Mouse (Mus musculus) kidney, postnatal 0 days (tissue): ENCODE measurements around the gene Rp2. TPM values are rescaled to one million over a fixed set of nuclear protein-coding genes. Genes with fewer than 3 reads are reported as not detected.

ENCODE experiments used
- ATAC-seq: fragments of 200-750 bp; cut with Nextera tagmentation; replicated peaks from 2 replicates; pipeline ENCODE4 v1.8.0; 2017; ENCODE audit warnings: low read depth, moderate number of reproducible peaks, moderate TSS enrichment, moderate library complexity; ENCODE audit not compliant: low FRiP score
- DNase-seq: peaks from one replicate; pipeline ENCODE4 v3.0.0-alpha.2; 2016; ENCODE audit warnings: low spot score
- H3K27ac ChIP-seq: fragments of 300-500 bp; sonication (generic); 2 replicates; pipeline ENCODE4 v1.5.1; 2014; ENCODE audit warnings: mild to moderate bottlenecking
- H3K27me3 ChIP-seq: fragments of 300-500 bp; sonication (generic); 2 replicates; pipeline ENCODE4 v1.6.1; 2014; ENCODE audit warnings: low read length, mixed read lengths; ENCODE audit not compliant: insufficient read depth
- H3K36me3 ChIP-seq: fragments of 300-500 bp; sonication (generic); 2 replicates; pipeline ENCODE4 v1.6.1; 2014; ENCODE audit warnings: low read length, mixed read lengths; ENCODE audit not compliant: insufficient read depth
- H3K4me1 ChIP-seq: fragments of 300-500 bp; sonication (generic); replicated peaks from 2 replicates; pipeline ENCODE4 v1.6.1; 2014; ENCODE audit warnings: antibody characterized with exemption, low read length, mixed read lengths; ENCODE audit not compliant: insufficient read depth
- H3K4me2 ChIP-seq: fragments of 300-500 bp; sonication (generic); 2 replicates; pipeline ENCODE4 v1.6.1; 2014; ENCODE audit warnings: mild to moderate bottlenecking, low read length, moderate library complexity, mixed read lengths
- H3K4me3 ChIP-seq: fragments of 300-500 bp; sonication (generic); replicated peaks from 2 replicates; pipeline ENCODE4 v1.5.1; 2014; ENCODE audit warnings: low read depth, low read length
- H3K9ac ChIP-seq: fragments of 300-500 bp; sonication (generic); 2 replicates; pipeline ENCODE4 v1.6.1; 2014; ENCODE audit warnings: low read depth, low read length
- H3K9me3 ChIP-seq: fragments of 300-500 bp; sonication (generic); replicated peaks from 2 replicates; pipeline ENCODE4 v1.6.1; 2016; ENCODE audit warnings: low read length, inconsistent platforms, mixed read lengths
- CTCF ChIP-seq: IDR thresholded peaks from 2 replicates; pipeline ENCODE4 v1.5.1; 2016; ENCODE audit warnings: antibody characterized with exemption, low read depth, mild to moderate bottlenecking, moderate library complexity
- WGBS: fragments of 180-500 bp; shearing (Covaris S2); extraction: QIAGEN DNeasy Blood & Tissue Kit; methylation state at CpG from one replicate; pipeline ENCODE4 v1.1.7; 2014; 5-methylcytosine and 5-hydroxymethylcytosine counted together
- polyA plus RNA-seq: library from polyadenylated mRNA; unstranded; fragments of >200 nt; fragmentation: Nextera tagmentation; extraction: Ambion mirVana; gene quantifications from 2 replicates; pipeline ENCODE4 v1.2.1, GENCODE M21; 2015

The Rp2 gene
- polyA plus RNA-seq, 1 experiment from 2014 or later: 11.2 TPM

- H3K4me2 ChIP-seq: no peak overlapping the region
- H3K4me3 ChIP-seq: no peak overlapping the region
- no peak overlapping the region for H3K27ac ChIP-seq
- H3K36me3 ChIP-seq: no peaks in the 10 kb centered on the region
- 76% methylated on average over 3 of the region's 3 CpGs for WGBS
- DNase-seq: no peak
- H3K9me3 ChIP-seq: no peaks in the 10 kb centered on the region
- no peaks in the 10 kb centered on the region for H3K27me3 ChIP-seq
- no peak for ATAC-seq
- no peak for TF ChIP-seq CTCF
- no peaks in the 10 kb centered on the region for H3K4me1 ChIP-seq
- no peak overlapping the region for H3K9ac ChIP-seq
Measured at GRCm38 (mm10) chrX:20392942-20393341, 28.7 kb downstream of the Rp2 start.

- no peaks in the 10 kb centered on the region for H3K36me3 ChIP-seq
- H3K27me3 ChIP-seq: no peaks in the 10 kb centered on the region
- TF ChIP-seq CTCF: peak; percentile 53
- 79% methylated on average over 4 of the region's 4 CpGs for WGBS
- DNase-seq (no peak), ATAC-seq (no peak)
- no peaks in the 10 kb centered on the region for H3K9me3 ChIP-seq
- H3K9ac ChIP-seq: no peak overlapping the region
- no peaks in the 10 kb centered on the region for H3K4me1 ChIP-seq
- H3K4me2 ChIP-seq: no peak overlapping the region
- H3K4me3 ChIP-seq: no peak overlapping the region
- no peak overlapping the region for H3K27ac ChIP-seq
Measured at GRCm38 (mm10) chrX:20404068-20404467, 39.8 kb downstream of the Rp2 start.

- Histone ChIP-seq H3K27me3 (no peaks in the 10 kb centered on the region), H3K36me3 (no peaks in the 10 kb centered on the region)
Measured at GRCm38 (mm10) chrX:20406909-20407308, 42.6 kb downstream of the Rp2 start.

GRCm38 (mm10) chrX:20407676-20408075 is 43.4 kb downstream of the Rp2 start:
- H3K9me3 ChIP-seq: no peaks in the 10 kb centered on the region
- H3K27ac ChIP-seq: peak overlapping the region; percentile 60
- ATAC-seq (peak; percentile 86), DNase-seq (no peak)
- H3K4me2 ChIP-seq: no peak overlapping the region
- no peaks in the 10 kb centered on the region for H3K27me3 ChIP-seq
- WGBS: 71% methylated on average over 2 of the region's 2 CpGs
- no peak for TF ChIP-seq CTCF
- H3K4me3 ChIP-seq: no peak overlapping the region
- no peaks in the 10 kb centered on the region for H3K4me1 ChIP-seq
- no peaks in the 10 kb centered on the region for H3K36me3 ChIP-seq
- H3K9ac ChIP-seq: no peak overlapping the region

More at GRCm38 (mm10) chrX:20406909-20407308, 42.6 kb downstream of the Rp2 start:
- Histone ChIP-seq H3K4me3 (no peak overlapping the region), H3K9ac (no peak overlapping the region), H3K4me1 (no peaks in the 10 kb centered on the region), H3K27ac (peak overlapping the region; percentile 50; the same call in 1 of the 2 replicates), H3K9me3 (no peaks in the 10 kb centered on the region), H3K4me2 (no peak overlapping the region)
- DNase-seq (no peak), ATAC-seq (no peak)
- no peak for TF ChIP-seq CTCF
- WGBS: 93% methylated on average over 2 of the region's 2 CpGs

- H3K9ac ChIP-seq: no peak overlapping the region
- no peak for DNase-seq
- no peak for TF ChIP-seq CTCF
- no peak overlapping the region for H3K4me2 ChIP-seq
- H3K4me3 ChIP-seq: no peak overlapping the region
- no peaks in the 10 kb centered on the region for H3K36me3 ChIP-seq
- H3K9me3 ChIP-seq: no peaks in the 10 kb centered on the region
- no peak for ATAC-seq
- WGBS: 85% methylated on average over 4 of the region's 4 CpGs
- H3K4me1 ChIP-seq: no peaks in the 10 kb centered on the region
- H3K27ac ChIP-seq: no peak overlapping the region
- no peaks in the 10 kb centered on the region for H3K27me3 ChIP-seq
Measured at GRCm38 (mm10) chrX:20411382-20411781, 47.1 kb downstream of the Rp2 start.

- no peak overlapping the region for H3K4me3 ChIP-seq
- 82% methylated on average over 3 of the region's 3 CpGs for WGBS
Measured at GRCm38 (mm10) chrX:20412221-20412620, 47.9 kb downstream of the Rp2 start.

More at GRCm38 (mm10) chrX:20412221-20412620, 47.9 kb downstream of the Rp2 start:
- H3K9ac ChIP-seq: no peak overlapping the region
- H3K36me3 ChIP-seq: no peaks in the 10 kb centered on the region
- no peak for ATAC-seq
- no peak for DNase-seq
- no peak overlapping the region for H3K27ac ChIP-seq
- no peaks in the 10 kb centered on the region for H3K4me1 ChIP-seq
- H3K27me3 ChIP-seq: no peaks in the 10 kb centered on the region
- no peaks in the 10 kb centered on the region for H3K9me3 ChIP-seq
- H3K4me2 ChIP-seq: no peak overlapping the region
- no peak for TF ChIP-seq CTCF
